Mouse (Mus musculus): Measurements from ENCODE around the gene Tmem19.

DNA sequence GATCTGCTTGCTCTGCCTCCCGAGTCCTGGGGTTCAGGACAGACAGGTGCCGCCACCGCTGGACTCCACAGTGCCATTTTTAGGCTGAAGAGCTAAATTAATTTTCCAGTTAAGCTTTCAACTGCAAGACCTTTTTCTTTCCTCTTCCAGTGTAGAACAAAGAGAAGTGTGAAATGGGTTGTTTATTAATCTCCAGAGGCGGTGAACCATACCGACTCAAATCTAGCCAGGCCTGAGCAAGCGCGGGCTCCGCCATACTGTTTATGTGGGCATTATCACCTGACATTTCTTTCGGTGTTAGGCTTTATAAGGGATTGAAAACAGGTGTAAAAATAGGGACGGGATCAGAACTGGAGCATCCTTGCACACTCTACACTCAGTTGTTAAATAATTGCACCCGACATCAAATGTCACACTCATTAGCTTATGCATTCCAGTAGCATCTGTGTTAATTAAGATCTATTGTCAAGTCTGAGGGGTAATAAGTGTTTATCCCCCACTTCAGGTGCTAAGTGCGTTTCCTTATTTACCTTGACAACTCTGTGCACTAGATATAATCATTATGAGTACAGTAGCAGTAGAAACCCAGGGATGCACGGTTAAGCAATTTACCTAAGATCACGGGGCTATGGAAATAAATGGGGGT is 48.5 kb downstream of the Tmem19 start:
- TF ChIP-seq CTCF (IDR thresholded peaks at IDR 0.05) (no peak), EP300 (IDR thresholded peaks at IDR 0.05) (no peak)

Data from lung, postnatal 0 days (tissue).